Comparison of ENCODE assay signal across 36 mouse cellular contexts in genomic region chr19:11388949-11389348, GRCm38 (mm10). TPM values are rescaled to one million over a fixed set of nuclear protein-coding genes. Genes with fewer than 3 reads are reported as not detected.
"Had no signal": no experiment of that assay in that cellular context is flagged by ENCODE, and none has a peak within 500 bp of the region (broad histone marks: within the 10 kb centered on the region; RNA-seq: fewer than 3 reads in every experiment).

No protein-coding gene starts in this region.

- H3K9me3 ChIP-seq: heart, embryonic 10.5 days; heart, embryonic 12.5 days; hindbrain, embryonic 10.5 days; hindbrain, embryonic 12.5 days; intestine, embryonic 15.5 days; limb, embryonic 13.5 days; limb, embryonic 15.5 days had no signal

- H3K27me3 ChIP-seq: heart, embryonic 12.5 days; hindbrain, embryonic 12.5 days; intestine, embryonic 15.5 days; limb, embryonic 13.5 days; limb, embryonic 15.5 days had no signal

- H3K9ac ChIP-seq: heart, embryonic 12.5 days; hindbrain, embryonic 12.5 days; hindbrain, embryonic 14.5 days; intestine, embryonic 15.5 days; limb, embryonic 13.5 days; limb, embryonic 15.5 days had no signal

- ATAC-seq: hindbrain, embryonic 16.5 days; inflammation-experienced regulatory T-cells, adult 6 months; intestine, embryonic 15.5 days; intestine, postnatal 0 days had no signal

- H3K36me3 ChIP-seq: heart, embryonic 10.5 days; heart, embryonic 12.5 days; hindbrain, embryonic 10.5 days; hindbrain, embryonic 12.5 days; intestine, embryonic 15.5 days; limb, embryonic 13.5 days; limb, embryonic 15.5 days had no signal

- H3K4me3 ChIP-seq: heart, adult 2 months; heart, embryonic 10.5 days; heart, embryonic 12.5 days; hindbrain, embryonic 10.5 days; hindbrain, embryonic 12.5 days; intestine, embryonic 15.5 days; layer of hippocampus, adult 2 months; limb, embryonic 13.5 days; limb, embryonic 15.5 days had no signal

- H3K4me1 ChIP-seq: heart, embryonic 10.5 days; heart, embryonic 12.5 days; hindbrain, embryonic 10.5 days; hindbrain, embryonic 12.5 days; intestine, embryonic 15.5 days; limb, embryonic 13.5 days; limb, embryonic 15.5 days had no signal

- DNase-seq: gastrocnemius, postnatal 14 days; gastrocnemius, postnatal 36 days; heart, adult 11 months; heart, adult 2 months; heart, postnatal 10 days; heart, postnatal 4 days; kidney, adult 18-20 months; kidney, adult 8-10 months; kidney, postnatal 10 days; kidney, postnatal 25 days; kidney, postnatal 4 days; layer of hippocampus, postnatal 36 days; left cerebral cortex, postnatal 4 days had no signal

- H3K4me2 ChIP-seq: heart, embryonic 12.5 days; hindbrain, embryonic 12.5 days; hindbrain, embryonic 14.5 days; intestine, embryonic 15.5 days; limb, embryonic 13.5 days; limb, embryonic 15.5 days had no signal

- H3K27ac ChIP-seq: heart, adult 2 months; heart, embryonic 10.5 days; hindbrain, embryonic 10.5 days; hindbrain, embryonic 12.5 days; hindbrain, embryonic 14.5 days; intestine, embryonic 15.5 days; layer of hippocampus, adult 2 months; limb, embryonic 13.5 days; limb, embryonic 15.5 days had no signal

RNA-seq across cellular contexts. Expression of gene Ms4a4a, which starts 13.6 kb away (rescaled TPM):
- polyA plus RNA-seq: liver, adult 2 months had no signal

RNA-seq across cellular contexts. Expression of gene Ms4a4c, which starts 15.6 kb away (rescaled TPM):
- total RNA-seq: gastrocnemius, adult 18-20 months; gastrocnemius, adult 8-10 months; gastrocnemius, postnatal 14 days; heart, postnatal 10 days; heart, postnatal 25 days; heart, postnatal 4 days; layer of hippocampus, adult 2 months; layer of hippocampus, postnatal 14 days; layer of hippocampus, postnatal 36 days; left cerebral cortex, postnatal 10 days; left cerebral cortex, postnatal 25 days; left cerebral cortex, postnatal 4 days had no signal
- polyA plus RNA-seq: heart, embryonic 10.5 days; heart, embryonic 12.5 days; hindbrain, embryonic 12.5 days; limb, embryonic 11.5 days had no signal

RNA-seq across cellular contexts. Expression of gene Ms4a7, which starts 53.0 kb away (rescaled TPM):
- polyA plus RNA-seq: heart, embryonic 10.5 days had no signal

RNA-seq across cellular contexts. Expression of gene Ms4a4b, which starts 54.4 kb away (rescaled TPM):
- total RNA-seq: gastrocnemius, adult 18-20 months; gastrocnemius, adult 8-10 months; gastrocnemius, postnatal 36 days; layer of hippocampus, adult 2 months; layer of hippocampus, postnatal 14 days; layer of hippocampus, postnatal 36 days; left cerebral cortex, adult 18-20 months; left cerebral cortex, postnatal 10 days; left cerebral cortex, postnatal 4 days had no signal
- polyA plus RNA-seq: heart, embryonic 10.5 days; heart, embryonic 12.5 days; heart, embryonic 14.5 days; hindbrain, embryonic 10.5 days; hindbrain, embryonic 12.5 days; hindbrain, embryonic 14.5 days; hindbrain, embryonic 16.5 days; kidney, embryonic 14.5 days; limb, embryonic 11.5 days; limb, embryonic 13.5 days had no signal
